Mouse (Mus musculus) embryonic stem cell, embryonic (primary cell): ENCODE results near the gene Klhl21.

ENCODE experiments used
- CTCF ChIA-PET, 4 experiments: fragments of 300-600 bp in 2 of 4; fragments of 350-600 bp in 2 of 4; sonication (Branson Sonifier 250); formaldehyde crosslinking; loops; one replicate each; lab custom pipeline; 2022; ENCODE audit warnings: inconsistent platforms in 2 of 4; lab: Charles Lee
- POLR2A ChIA-PET, 4 experiments: fragments of 300-600 bp in 2 of 4; fragments of 350-600 bp in 2 of 4; sonication (Branson Sonifier 250); formaldehyde crosslinking; loops; one replicate each; lab custom pipeline; 2022; ENCODE audit warnings: antibody characterized with exemption in 4 of 4, inconsistent platforms in 1 of 4; lab: Charles Lee

The Klhl21 gene

DNA sequence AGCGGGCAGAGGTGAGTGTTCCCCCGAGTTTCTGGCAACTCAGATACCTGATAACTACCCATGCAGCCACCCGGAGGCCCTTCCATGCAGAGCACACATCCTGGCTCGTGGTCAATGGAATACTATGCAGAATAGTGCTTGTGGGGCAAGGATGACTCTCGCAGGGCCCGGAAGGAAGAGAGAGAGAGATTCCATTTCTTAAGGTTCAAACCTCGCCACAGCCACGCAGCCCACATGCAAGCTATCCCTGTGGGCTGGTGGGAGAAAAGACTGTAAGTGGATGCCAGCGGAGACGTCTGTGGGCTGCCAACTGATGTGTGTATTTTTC is 20.6 kb upstream of the Klhl21 start:
- ChIA-PET POLR2A (interaction anchor here in 3 of 4 experiments (0.7 to 5.3 kb wide), 10 partner anchors 8 to 337 kb away, joined by 3 to 42 read pairs (median 4); partner anchors contain the start of genes Klhl21 (in 2 of the 3), Phf13 (in 1 of the 3) and Rpl22 (in 1 of the 3)), CTCF (interaction anchor here in 1 of 4 experiments (0.6 to 1.1 kb wide), 2 partner anchors 15 to 68 kb away, joined by 3 read pairs; no protein-coding TSS in a partner anchor)

DNA sequence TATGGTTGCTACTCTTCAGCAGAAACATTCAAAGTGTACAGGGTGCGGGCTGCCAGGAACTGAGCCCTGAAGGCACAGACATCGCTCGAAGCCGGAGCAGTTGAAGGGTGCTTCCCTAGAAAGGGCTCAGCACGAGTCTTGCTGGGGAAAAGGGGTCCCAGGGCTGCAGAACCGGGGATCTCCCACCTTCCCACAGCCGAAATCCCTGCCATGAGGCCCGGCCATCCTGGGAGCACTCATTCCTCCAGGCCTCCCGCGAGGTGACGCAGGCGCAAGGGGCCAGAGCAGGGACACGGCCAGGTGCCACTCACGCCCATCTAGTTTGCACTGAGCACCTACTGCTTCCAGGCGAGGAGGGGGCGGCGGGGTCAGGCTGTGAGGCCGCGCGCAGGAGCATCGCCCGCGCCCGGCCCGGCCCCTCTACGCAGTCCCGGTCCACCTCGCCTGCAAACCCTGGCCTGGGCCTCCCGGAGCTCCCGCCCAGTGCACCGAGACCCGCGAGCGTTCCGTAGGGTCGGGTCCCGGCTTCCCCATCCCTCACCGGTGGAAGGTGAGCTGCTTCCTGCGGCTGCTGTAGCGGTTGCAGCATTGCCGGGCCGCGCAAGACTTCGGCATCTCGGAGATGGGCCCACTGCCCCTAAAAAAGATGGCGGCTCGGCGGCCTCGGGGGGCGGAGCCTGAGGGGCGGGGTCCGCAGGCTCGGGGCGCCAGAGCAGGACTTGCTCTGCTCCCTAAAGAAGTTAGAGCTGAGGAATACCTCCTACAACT is 20.1 kb upstream of the Klhl21 start, which contains the start of gene Thap3:
Thap3 (minus strand) TSS at position 656 of the 768 bp plus-strand sequence.
- POLR2A ChIA-PET: interaction anchor here in 3 of 4 experiments (0.6 to 5.3 kb wide), 19 partner anchors 8 to 323 kb away, joined by 3 to 42 read pairs (median 4); partner anchors contain the start of genes Klhl21 (in 3 of the 3), Nol9 (in 2 of the 3), Tas1r1 (in 2 of the 3) and Zbtb48 (in 2 of the 3)
- CTCF ChIA-PET: interaction anchor here (0.5 to 2.5 kb wide), 18 partner anchors 8 to 199 kb away, joined by 3 to 13 read pairs (median 4); partner anchors contain the start of gene Nol9 (in 2 of the 4)

GRCm38 (mm10) chr4:151989110-151989488 is 19.5 kb upstream of the Klhl21 start:
- ChIA-PET POLR2A (interaction anchor here in 3 of 4 experiments (0.6 to 5.3 kb wide), 18 partner anchors 8 to 488 kb away, joined by 3 to 42 read pairs (median 4); partner anchors contain the start of genes Klhl21 (in 3 of the 3), Nol9 (in 2 of the 3), Tas1r1 (in 2 of the 3) and Zbtb48 (in 2 of the 3)), CTCF (interaction anchor here (0.5 to 2.5 kb wide), 18 partner anchors 8 to 199 kb away, joined by 3 to 13 read pairs (median 4); partner anchors contain the start of gene Nol9 (in 2 of the 4))

GRCm38 (mm10) chr4:151992091-151992490 is 16.5 kb upstream of the Klhl21 start:
- POLR2A ChIA-PET: interaction anchor here in 2 of 4 experiments (0.6 to 5.3 kb wide), 9 partner anchors 9 to 1950 kb away, joined by 3 to 42 read pairs (median 4); partner anchors contain the start of gene Klhl21 (in 2 of the 2)
- CTCF ChIA-PET: interaction anchor here in 1 of 4 experiments (1.2 to 1.5 kb wide), 2 partner anchors 12 to 15 kb away, joined by 4 to 6 read pairs; no protein-coding TSS in a partner anchor

GRCm38 (mm10) chr4:151993035-151993434 is 15.6 kb upstream of the Klhl21 start:
- ChIA-PET POLR2A (interaction anchor here in 2 of 4 experiments (0.6 to 5.3 kb wide), 9 partner anchors 10 to 146 kb away, joined by 3 to 45 read pairs (median 4); partner anchors contain the start of gene Klhl21 (in 2 of the 2)), CTCF (interaction anchor here in 3 of 4 experiments (0.7 to 1.5 kb wide), 4 partner anchors 12 to 161 kb away, joined by 3 to 6 read pairs (median 3); no protein-coding TSS in a partner anchor)

DNA sequence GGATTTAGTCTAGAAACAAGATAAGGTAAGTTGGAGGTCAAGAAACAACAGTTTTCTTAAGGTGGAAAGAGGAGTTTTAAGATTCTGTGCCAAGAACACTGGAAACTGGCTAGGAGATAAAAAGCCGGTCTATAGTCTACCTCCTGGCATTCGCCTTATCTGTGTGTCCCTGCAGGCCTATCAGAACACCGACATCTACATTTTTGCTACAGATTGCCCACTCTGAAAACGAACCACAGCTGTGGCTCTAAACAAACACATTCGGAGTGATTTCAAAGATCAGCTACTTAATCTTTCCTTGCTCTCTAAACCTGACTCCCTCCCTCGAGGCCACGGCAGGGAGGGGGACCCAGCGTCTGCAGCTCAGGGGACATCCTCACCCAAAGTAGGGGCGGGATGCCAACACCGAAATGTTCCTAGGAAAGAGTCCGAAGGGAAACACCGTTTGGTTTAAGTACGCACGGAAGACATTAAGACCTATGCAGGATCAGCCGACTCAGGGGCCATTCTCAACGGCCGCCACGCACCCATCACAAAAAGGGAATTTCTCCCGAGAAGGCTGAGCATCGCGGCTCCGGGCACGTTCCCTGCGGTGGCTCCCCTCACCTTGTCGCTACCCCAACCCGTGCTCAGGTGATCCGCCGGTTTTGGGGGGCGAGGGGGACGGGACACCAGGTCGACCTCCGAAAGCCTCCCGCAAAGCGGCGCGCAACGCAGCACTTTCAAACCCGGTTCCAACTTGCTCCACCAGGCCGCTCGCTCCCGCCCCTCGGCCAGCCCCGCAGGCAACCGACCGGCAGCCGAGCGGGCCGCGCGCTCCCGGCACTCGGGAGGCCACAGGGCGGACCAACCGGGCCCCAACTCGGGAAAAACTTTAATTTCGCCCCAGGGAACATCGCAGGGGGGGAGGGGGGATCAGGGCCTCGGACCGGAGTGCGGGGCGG is 14.1 kb upstream of the Klhl21 start:
- POLR2A ChIA-PET: interaction anchor here in 2 of 4 experiments (0.8 to 4.8 kb wide), 6 partner anchors 11 to 28 kb away, joined by 3 to 45 read pairs (median 3); partner anchors contain the start of gene Klhl21 (in 2 of the 2)
- CTCF ChIA-PET: interaction anchor here (0.5 to 1.5 kb wide), 8 partner anchors 14 to 1300 kb away, joined by 3 to 4 read pairs (median 3); partner anchors contain the start of genes Klhl21 (in 1 of the 4) and Tas1r1 (in 1 of the 4)

DNA sequence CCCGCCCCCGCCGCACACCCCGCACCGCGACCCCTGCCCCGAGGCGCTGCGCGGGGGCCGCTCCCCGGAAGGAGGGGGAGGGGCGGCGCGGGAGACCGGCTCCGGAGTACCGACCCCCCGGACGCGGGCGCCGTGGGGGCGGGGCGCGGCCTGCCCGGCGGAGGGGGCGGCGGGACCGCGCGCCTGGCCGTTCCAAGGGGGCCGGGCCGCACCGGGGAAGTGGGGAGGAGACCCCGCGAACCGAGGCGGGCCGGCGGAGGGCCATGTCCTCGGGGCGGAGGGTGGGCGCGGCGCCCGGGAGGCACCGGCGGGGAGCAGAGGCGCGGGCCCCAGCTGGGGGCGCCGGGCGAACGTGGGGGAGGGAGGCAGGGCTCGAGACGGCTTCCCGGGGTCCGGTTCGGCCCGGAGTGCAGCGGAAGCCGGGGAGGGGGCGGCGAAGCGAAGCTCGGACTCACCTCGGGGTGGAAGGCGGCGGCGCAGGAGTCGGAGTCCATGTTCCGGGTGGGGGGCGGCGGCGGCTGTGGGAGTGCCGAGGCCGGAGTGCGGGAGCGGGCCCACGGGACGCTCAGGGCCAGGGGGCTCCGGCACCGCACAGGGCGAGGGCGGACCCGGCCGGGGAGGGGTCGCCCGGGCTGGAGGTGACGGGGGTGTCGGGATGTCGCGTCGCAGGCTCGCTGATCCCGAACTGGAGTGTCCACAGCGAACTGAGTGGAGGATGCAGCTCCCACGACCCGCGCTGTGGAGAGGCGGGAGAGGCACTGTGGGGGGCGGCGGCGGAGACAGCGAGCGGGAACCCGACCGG is 13.0 kb upstream of the Klhl21 start:
- ChIA-PET POLR2A (interaction anchor here in 3 of 4 experiments (0.6 to 4.8 kb wide), 32 partner anchors 8 to 887 kb away, joined by 3 to 45 read pairs (median 4); partner anchors contain the start of genes Klhl21 (in 3 of the 3) and Zbtb48 (in 2 of the 3)), CTCF (interaction anchor here (0.5 to 1.6 kb wide), 22 partner anchors 10 to 899 kb away, joined by 3 to 14 read pairs (median 4); partner anchors contain the start of genes Klhl21 (in 2 of the 4), Nol9 (in 2 of the 4) and Dnajc11 (in 1 of the 4))

DNA sequence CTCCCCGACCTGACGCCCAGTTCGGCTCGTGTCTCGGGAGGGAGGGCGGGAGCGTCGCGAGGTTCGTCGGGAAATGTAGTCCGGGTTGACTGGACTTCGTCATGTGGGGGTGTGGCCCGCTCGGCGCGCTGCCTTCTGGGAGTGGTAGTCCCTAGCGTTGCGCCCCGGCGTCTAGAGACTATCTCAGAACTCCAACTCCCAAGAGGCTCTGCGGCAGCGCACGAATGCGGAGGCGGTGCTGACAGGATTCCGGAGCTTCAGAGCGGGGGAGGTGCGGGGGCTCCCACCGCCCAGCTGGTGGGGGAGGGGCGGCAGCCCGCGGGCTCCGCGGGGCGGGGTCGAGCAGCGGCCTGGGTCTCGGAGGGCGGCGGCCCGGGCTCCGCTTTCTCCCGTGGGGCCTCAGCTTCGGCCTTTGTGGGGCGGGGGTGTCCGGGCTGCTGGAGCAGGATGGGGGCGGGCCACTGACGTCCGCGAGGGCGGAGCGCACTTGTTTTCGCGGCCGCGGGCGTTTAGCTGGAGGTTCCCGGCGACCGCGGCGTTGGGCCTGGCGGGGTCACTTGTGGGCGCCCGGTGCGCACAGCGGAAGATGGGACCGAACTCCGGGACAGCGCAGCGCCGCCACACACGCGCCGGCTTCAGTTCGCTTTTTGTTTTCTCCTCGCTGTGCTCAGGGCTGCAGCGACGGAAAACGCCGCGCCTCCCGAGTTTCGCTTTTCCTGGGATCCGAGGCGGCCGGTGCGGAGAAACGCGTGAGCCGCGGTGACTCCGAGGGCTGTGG is 12.2 kb upstream of the Klhl21 start, which contains the start of gene Phf13:
Phf13 (minus strand) TSS at position 86 of the 778 bp plus-strand sequence.
- CTCF ChIA-PET: interaction anchor here (0.5 to 1.6 kb wide), 30 partner anchors 10 to 1630 kb away, joined by 3 to 14 read pairs (median 4); partner anchors contain the start of genes Dnajc11 (in 2 of the 4), Klhl21 (in 2 of the 4) and Nol9 (in 2 of the 4)
- POLR2A ChIA-PET: interaction anchor here in 3 of 4 experiments (0.6 to 4.8 kb wide), 50 partner anchors 8 to 1934 kb away, joined by 3 to 45 read pairs (median 4); partner anchors contain the start of genes Klhl21 (in 3 of the 3), Zbtb48 (in 2 of the 3) and Rpl22 (in 1 of the 3)

GRCm38 (mm10) chr4:151996951-151997222 is 11.7 kb upstream of the Klhl21 start:
- ChIA-PET CTCF (interaction anchor here (0.7 to 1.6 kb wide), 17 partner anchors 9 to 157 kb away, joined by 3 to 14 read pairs (median 4); partner anchors contain the start of genes Klhl21 (in 2 of the 4), Dnajc11 (in 1 of the 4) and Nol9 (in 1 of the 4)), POLR2A (interaction anchor here in 3 of 4 experiments (0.6 to 4.8 kb wide), 29 partner anchors 9 to 1319 kb away, joined by 3 to 45 read pairs (median 4); partner anchors contain the start of genes Klhl21 (in 3 of the 3), Zbtb48 (in 2 of the 3) and Rpl22 (in 1 of the 3))

DNA sequence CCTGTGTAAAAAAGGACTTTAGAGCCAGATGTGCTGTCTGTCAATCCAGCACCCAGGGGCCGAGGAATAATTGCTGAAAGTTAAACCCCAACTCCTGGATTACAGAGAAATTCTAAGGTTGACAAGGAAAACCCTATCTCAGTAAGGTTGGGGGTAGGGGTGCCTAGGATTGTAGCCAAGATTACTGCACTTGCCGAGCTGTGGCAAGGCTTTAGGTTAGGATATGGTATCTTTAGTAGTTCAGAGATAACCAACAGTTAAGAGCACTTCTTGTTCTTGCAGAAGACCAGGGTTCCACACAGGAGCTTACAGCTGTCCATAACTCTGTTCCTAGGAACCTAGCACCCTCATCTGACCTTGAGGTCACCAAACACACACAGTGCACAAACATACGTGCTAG is 10.9 kb upstream of the Klhl21 start:
- ChIA-PET CTCF (interaction anchor here in 1 of 4 experiments (0.6 kb wide), 1 partner anchor 140 kb away, joined by 3 read pairs; no protein-coding TSS in a partner anchor), POLR2A (interaction anchor here in 2 of 4 experiments (1.0 to 4.8 kb wide), 4 partner anchors 10 to 16 kb away, joined by 3 to 45 read pairs (median 14); partner anchors contain the start of gene Klhl21 (in 2 of the 2))

DNA sequence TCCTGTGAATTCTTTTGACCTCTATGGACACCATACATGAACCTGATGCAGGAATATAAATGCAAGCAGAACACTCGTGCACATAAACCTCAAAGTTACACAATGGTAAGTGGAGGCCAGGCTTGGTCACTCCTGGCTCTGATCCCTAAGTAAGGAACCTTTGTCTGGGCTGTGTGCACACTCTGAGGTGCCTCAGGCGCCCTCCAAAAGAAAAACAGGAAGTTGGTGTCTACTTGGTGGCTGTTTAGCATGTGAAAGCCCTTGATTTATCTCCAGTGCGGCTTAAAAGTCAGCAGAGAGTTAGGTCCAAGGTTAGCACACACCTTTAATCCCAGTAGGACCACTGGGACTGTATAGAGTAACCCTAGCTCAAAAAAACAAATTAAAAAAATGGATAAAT is 9.1 kb upstream of the Klhl21 start:
- ChIA-PET POLR2A (interaction anchor here in 2 of 4 experiments (1.1 to 3.3 kb wide), 4 partner anchors 9 to 29 kb away, joined by 3 to 17 read pairs (median 9); partner anchors contain the start of gene Klhl21 (in 2 of the 2)), CTCF (interaction anchor here in 3 of 4 experiments (0.6 to 1.0 kb wide), 4 partner anchors 10 to 1776 kb away, joined by 3 read pairs; no protein-coding TSS in a partner anchor)

DNA sequence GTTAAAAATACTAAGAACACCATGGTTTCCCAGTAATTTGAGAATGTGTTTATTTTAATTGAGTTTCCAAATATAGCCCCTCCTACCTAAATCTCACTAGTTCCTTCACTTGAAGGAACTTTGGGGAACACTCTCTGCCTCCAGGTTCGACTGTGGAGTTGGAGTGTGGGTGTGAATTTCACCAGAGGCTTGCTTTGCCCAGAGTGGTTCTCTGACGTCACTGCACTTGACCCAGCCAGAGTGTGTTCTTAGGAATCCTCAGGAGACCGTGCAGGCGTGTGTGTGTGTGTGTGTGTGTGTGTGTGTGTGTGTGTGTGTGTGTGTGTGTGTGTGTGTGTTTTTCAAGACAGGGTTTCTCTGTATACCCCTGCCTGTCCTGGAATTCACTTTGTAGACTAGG is 7.7 kb upstream of the Klhl21 start:
- ChIA-PET POLR2A (interaction anchor here in 2 of 4 experiments (0.6 to 3.3 kb wide), 4 partner anchors 8 to 340 kb away, joined by 3 to 17 read pairs (median 8); partner anchors contain the start of gene Klhl21 (in 2 of the 2)), CTCF (interaction anchor here in 2 of 4 experiments (0.6 to 1.8 kb wide), 2 partner anchors 12 to 211 kb away, joined by 3 to 5 read pairs; partner anchors contain the start of gene Thap3 (in 1 of the 2))

- ChIA-PET POLR2A (no interaction called here), CTCF (interaction anchor here in 2 of 4 experiments (0.6 to 1.8 kb wide), 3 partner anchors 12 to 212 kb away, joined by 3 to 19 read pairs (median 5); partner anchors contain the start of gene Thap3 (in 1 of the 2))
Measured at GRCm38 (mm10) chr4:152001335-152001734, 7.3 kb upstream of the Klhl21 start.

GRCm38 (mm10) chr4:152002063-152002462 is 6.5 kb upstream of the Klhl21 start:
- ChIA-PET CTCF (interaction anchor here in 1 of 4 experiments (0.6 kb wide), 2 partner anchors 58 to 190 kb away, joined by 3 read pairs; no protein-coding TSS in a partner anchor), POLR2A (interaction anchor here in 1 of 4 experiments (0.6 kb wide), 1 partner anchor 12 kb away, joined by 3 read pairs; no protein-coding TSS in a partner anchor)
